Mouse (Mus musculus): ENCODE measurements at regions not wholly inside any gene's neighbourhood (a gene's known extent, or its start where the extent isn't known, plus 50 kb on each side); places are given as distances from the start of the nearest gene placed in this dataset.

GRCm38 (mm10) chr13:115985715-115986114 is 323.8 kb downstream of the Isl1 start:
- no peaks in the 10 kb centered on the region for H3K4me1 ChIP-seq (ENCODE audit: control insufficient read depth, insufficient read depth, low read length)
- no peak overlapping the region for H3K4me3 ChIP-seq (ENCODE audit: low read depth, low read length)
- H3K4me2 ChIP-seq (ENCODE audit: low read length), result no peak overlapping the region
- WGBS, result 94% methylated on average over 3 of the region's 3 CpGs
- H3K36me3 ChIP-seq (ENCODE audit: control insufficient read depth, insufficient read depth, low read length), result no peaks in the 10 kb centered on the region
- H3K9me3 ChIP-seq (replicated peaks; ENCODE audit: control insufficient read depth, low read length, poor library complexity, severe bottlenecking), result no peaks in the 10 kb centered on the region
- no peak overlapping the region for H3K27ac ChIP-seq (ENCODE audit: low read length)
- H3K9ac ChIP-seq (ENCODE audit: low read depth, low read length), result no peak overlapping the region
- no peak for ATAC-seq
- H3K27me3 ChIP-seq (ENCODE audit: control insufficient read depth, insufficient read depth, low read depth, low read length), result no peaks in the 10 kb centered on the region

- no peak for ATAC-seq
- 30% methylated on average over 3 of the region's 3 CpGs for WGBS
- H3K4me3 ChIP-seq (ENCODE audit: low read depth, low read length), result no peak overlapping the region
- H3K9me3 ChIP-seq (replicated peaks; ENCODE audit: control insufficient read depth, low read length, poor library complexity, severe bottlenecking), result no peaks in the 10 kb centered on the region
- no peaks in the 10 kb centered on the region for H3K27me3 ChIP-seq (ENCODE audit: control insufficient read depth, insufficient read depth, low read depth, low read length)
- no peaks in the 10 kb centered on the region for H3K36me3 ChIP-seq (ENCODE audit: control insufficient read depth, insufficient read depth, low read length)
- H3K9ac ChIP-seq (ENCODE audit: low read depth, low read length), result no peak overlapping the region
- 0 out of 2 replicates have a peak, but pooled peaks cover 5% of the 10 kb centered on the region for H3K4me1 ChIP-seq (ENCODE audit: control insufficient read depth, insufficient read depth, low read length)
- H3K4me2 ChIP-seq (ENCODE audit: low read length), result peak overlapping the region; percentile 31
- H3K27ac ChIP-seq (ENCODE audit: low read length), result no peak overlapping the region
These were observed 331.6 kb downstream of the Isl1 start for GRCm38 (mm10) chr13:115977890-115978203.

- no peaks in the 10 kb centered on the region for H3K27me3 ChIP-seq (ENCODE audit: control insufficient read depth, insufficient read depth, low read depth, low read length)
- no peak overlapping the region for H3K4me3 ChIP-seq (ENCODE audit: low read depth, low read length)
- H3K4me2 ChIP-seq (ENCODE audit: low read length), result peak overlapping the region; percentile 31
- ATAC-seq, result peak; percentile 67; the same call in 1 of the 2 replicates
- H3K36me3 ChIP-seq (ENCODE audit: control insufficient read depth, insufficient read depth, low read length), result no peaks in the 10 kb centered on the region
- no peak overlapping the region for H3K9ac ChIP-seq (ENCODE audit: low read depth, low read length)
- WGBS, result 21% methylated on average over 7 of the region's 7 CpGs
- no peak overlapping the region for H3K27ac ChIP-seq (ENCODE audit: low read length)
- 0 out of 2 replicates have a peak, but pooled peaks cover 5% of the 10 kb centered on the region for H3K4me1 ChIP-seq (ENCODE audit: control insufficient read depth, insufficient read depth, low read length)
- H3K9me3 ChIP-seq (replicated peaks; ENCODE audit: control insufficient read depth, low read length, poor library complexity, severe bottlenecking), result no peaks in the 10 kb centered on the region
These were observed 332.2 kb downstream of the Isl1 start for GRCm38 (mm10) chr13:115977118-115977889.

Data from midbrain, embryonic 16.5 days (tissue).